Mouse (Mus musculus): ENCODE data around the gene Cnst. TPM values are rescaled to one million over a fixed set of nuclear protein-coding genes. Genes with fewer than 3 reads are reported as not detected.

Cnst gene
- polyA plus RNA-seq, 1 experiment from 2014 or later: 18.2 TPM

GRCm38 (mm10) chr1:179553949-179554347 is 7.8 kb downstream of the Cnst start:
- Histone ChIP-seq H3K27ac (ENCODE audit: low read depth) (no peak overlapping the region), H3K9ac (no peak overlapping the region)

GRCm38 (mm10) chr1:179556921-179557320 is 10.8 kb downstream of the Cnst start:
- Histone ChIP-seq H3K4me2 (no peak overlapping the region), H3K36me3 (ENCODE audit: insufficient read depth) (no peaks in the 10 kb centered on the region), H3K4me1 (ENCODE audit: insufficient read depth) (no peaks in the 10 kb centered on the region), H3K27me3 (ENCODE audit: insufficient read depth, low read length) (no peaks in the 10 kb centered on the region), H3K9me3 (ENCODE audit: low read depth, low read length) (no peaks in the 10 kb centered on the region), H3K4me3 (ENCODE audit: low read depth, low read length) (no peak overlapping the region), H3K9ac (no peak overlapping the region), H3K27ac (ENCODE audit: low read depth) (no peak overlapping the region)
- ATAC-seq (ENCODE audit: insufficient read depth) (no peak; the same call in 1 of the 2 replicates), DNase-seq (no peak)
- WGBS: 67% methylated on average over 3 of the region's 3 CpGs
- TF ChIP-seq CTCF (IDR thresholded peaks at IDR 0.05; ENCODE audit: low read depth): no peak

More at GRCm38 (mm10) chr1:179553949-179554347, 7.8 kb downstream of the Cnst start:
- no peaks in the 10 kb centered on the region for H3K36me3 ChIP-seq (ENCODE audit: insufficient read depth)
- DNase-seq (no peak), ATAC-seq (ENCODE audit: insufficient read depth) (no peak)
- no peak overlapping the region for H3K4me2 ChIP-seq
- H3K4me3 ChIP-seq (ENCODE audit: low read depth, low read length): no peak overlapping the region
- WGBS: 74% methylated on average over 4 of the region's 4 CpGs
- no peak for TF ChIP-seq CTCF (IDR thresholded peaks at IDR 0.05; ENCODE audit: low read depth)
- H3K4me1 ChIP-seq (ENCODE audit: insufficient read depth): no peaks in the 10 kb centered on the region
- no peaks in the 10 kb centered on the region for H3K9me3 ChIP-seq (ENCODE audit: low read depth, low read length)
- H3K27me3 ChIP-seq (ENCODE audit: insufficient read depth, low read length): no peaks in the 10 kb centered on the region

DNA sequence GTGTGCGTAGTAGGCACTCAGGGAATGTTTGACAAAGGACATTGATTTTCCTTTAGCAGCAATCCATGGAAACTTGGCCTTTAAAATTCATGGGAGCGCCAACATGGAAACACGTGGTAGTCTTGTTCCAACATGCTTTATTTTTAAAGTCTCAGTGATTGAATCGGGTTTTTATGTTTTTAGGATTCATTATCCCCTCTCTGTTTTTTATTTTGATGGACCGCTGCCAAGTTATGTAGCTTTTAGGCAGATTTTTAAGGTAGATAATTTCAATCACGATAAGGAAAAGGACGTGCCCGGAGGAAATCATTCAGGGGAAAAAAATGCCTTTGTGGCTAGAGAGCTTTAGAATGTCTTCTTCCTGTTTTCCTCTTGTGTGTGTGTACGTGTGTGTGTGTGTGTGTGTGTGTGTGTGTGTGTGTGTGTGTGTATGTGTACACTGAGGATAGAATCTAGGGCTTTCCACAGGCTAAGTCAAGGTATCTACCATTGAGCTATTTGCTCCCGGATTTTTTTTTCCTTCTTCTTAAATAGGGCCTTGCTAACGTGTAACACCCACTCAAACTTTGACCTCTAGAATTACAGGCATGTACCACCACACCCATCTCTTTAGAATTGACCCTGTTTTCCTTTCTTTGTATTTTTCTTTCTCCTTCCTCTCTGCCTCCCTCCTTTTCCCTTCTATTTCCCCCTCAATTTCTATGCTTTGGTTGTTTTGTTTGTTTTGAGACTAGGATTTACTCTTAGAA is 13.4 kb downstream of the Cnst start:
- Histone ChIP-seq H3K9me3 (ENCODE audit: low read depth, low read length) (no peaks in the 10 kb centered on the region), H3K36me3 (ENCODE audit: insufficient read depth) (no peaks in the 10 kb centered on the region), H3K27me3 (ENCODE audit: insufficient read depth, low read length) (no peaks in the 10 kb centered on the region), H3K4me1 (ENCODE audit: insufficient read depth) (no peaks in the 10 kb centered on the region), H3K27ac (ENCODE audit: low read depth) (no peak overlapping the region), H3K4me3 (ENCODE audit: low read depth, low read length) (no peak overlapping the region), H3K9ac (no peak overlapping the region), H3K4me2 (no peak overlapping the region)
- WGBS: 67% methylated on average over 11 of the region's 11 CpGs
- TF ChIP-seq CTCF (IDR thresholded peaks at IDR 0.05; ENCODE audit: low read depth): no peak
- no peak for ATAC-seq (ENCODE audit: insufficient read depth)
- DNase-seq: no peak

- Histone ChIP-seq H3K4me3 (ENCODE audit: low read depth, low read length) (no peak overlapping the region), H3K36me3 (ENCODE audit: insufficient read depth) (no peaks in the 10 kb centered on the region), H3K27ac (ENCODE audit: low read depth) (no peak overlapping the region), H3K9me3 (ENCODE audit: low read depth, low read length) (no peaks in the 10 kb centered on the region), H3K9ac (no peak overlapping the region), H3K4me1 (ENCODE audit: insufficient read depth) (no peaks in the 10 kb centered on the region), H3K4me2 (no peak overlapping the region), H3K27me3 (ENCODE audit: insufficient read depth, low read length) (no peaks in the 10 kb centered on the region)
- no peak for TF ChIP-seq CTCF (IDR thresholded peaks at IDR 0.05; ENCODE audit: low read depth)
- no peak for ATAC-seq (ENCODE audit: insufficient read depth)
- no peak for DNase-seq
- WGBS: 89% methylated on average over 6 of the region's 6 CpGs
These were observed 14.8 kb downstream of the Cnst start for GRCm38 (mm10) chr1:179560845-179561430.

DNA sequence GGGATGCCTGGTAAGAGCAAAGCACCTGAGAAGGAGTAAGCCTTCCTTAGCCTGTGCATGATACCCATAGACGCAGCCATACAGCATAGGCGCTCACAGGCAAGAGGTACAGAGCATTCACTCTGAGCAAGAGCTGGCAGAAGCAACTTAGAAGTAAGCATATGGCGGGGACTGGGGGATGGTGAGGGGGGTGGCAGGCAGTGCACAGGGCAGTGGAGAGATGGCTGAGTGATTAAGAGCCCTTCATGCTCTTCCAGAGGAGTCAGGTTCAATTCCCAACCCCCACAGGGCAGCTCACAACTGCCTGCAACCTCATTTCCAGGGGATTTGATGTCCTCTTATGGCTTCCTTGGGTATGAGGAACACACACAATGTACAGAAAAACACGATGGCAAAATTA is 17.0 kb downstream of the Cnst start:
- H3K27ac ChIP-seq (ENCODE audit: low read depth): no peak overlapping the region
- no peak overlapping the region for H3K9ac ChIP-seq
- H3K9me3 ChIP-seq (ENCODE audit: low read depth, low read length): no peaks in the 10 kb centered on the region
- no peak for ATAC-seq (ENCODE audit: insufficient read depth)
- no peak overlapping the region for H3K4me2 ChIP-seq
- no peaks in the 10 kb centered on the region for H3K36me3 ChIP-seq (ENCODE audit: insufficient read depth)
- H3K4me1 ChIP-seq (ENCODE audit: insufficient read depth): no peaks in the 10 kb centered on the region
- DNase-seq: no peak
- WGBS: 76% methylated on average over 4 of the region's 4 CpGs
- no peak for TF ChIP-seq CTCF (IDR thresholded peaks at IDR 0.05; ENCODE audit: low read depth)
- H3K4me3 ChIP-seq (ENCODE audit: low read depth, low read length): no peak overlapping the region
- no peaks in the 10 kb centered on the region for H3K27me3 ChIP-seq (ENCODE audit: insufficient read depth, low read length)

DNA sequence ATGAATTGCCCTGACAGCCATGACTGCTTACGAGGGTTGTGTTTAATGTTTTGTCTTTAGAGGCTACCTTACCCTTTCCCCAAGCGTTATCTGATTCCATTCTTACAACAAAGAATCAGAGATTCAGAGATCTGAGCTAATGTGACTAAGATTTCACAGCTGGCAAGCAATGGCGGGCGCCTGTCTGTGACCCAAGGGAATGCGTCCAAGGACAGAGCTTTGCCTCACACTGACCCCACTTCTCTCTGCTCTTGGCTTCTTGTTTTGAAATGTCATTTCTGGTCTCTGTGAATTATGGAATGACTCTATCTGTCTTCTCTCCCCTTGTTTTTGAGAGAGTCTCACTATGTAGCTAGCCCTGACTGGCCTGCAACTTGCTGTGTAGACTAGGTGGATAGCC is 17.8 kb downstream of the Cnst start:
- TF ChIP-seq CTCF (IDR thresholded peaks at IDR 0.05; ENCODE audit: low read depth): no peak
- no peak overlapping the region for H3K4me2 ChIP-seq
- H3K4me1 ChIP-seq (ENCODE audit: insufficient read depth): peaks cover 4% of the 10 kb centered on the region; the same call in 1 of the 2 replicates
- H3K27ac ChIP-seq (ENCODE audit: low read depth): no peak overlapping the region
- no peaks in the 10 kb centered on the region for H3K9me3 ChIP-seq (ENCODE audit: low read depth, low read length)
- H3K27me3 ChIP-seq (ENCODE audit: insufficient read depth, low read length): no peaks in the 10 kb centered on the region
- H3K9ac ChIP-seq: no peak overlapping the region
- no peak overlapping the region for H3K4me3 ChIP-seq (ENCODE audit: low read depth, low read length)
- DNase-seq: no peak
- 59% methylated on average over 5 of the region's 5 CpGs for WGBS
- no peaks in the 10 kb centered on the region for H3K36me3 ChIP-seq (ENCODE audit: insufficient read depth)
- no peak for ATAC-seq (ENCODE audit: insufficient read depth)

- 65% methylated on average over 7 of the region's 7 CpGs for WGBS
- no peaks in the 10 kb centered on the region for H3K9me3 ChIP-seq (ENCODE audit: low read depth, low read length)
- no peak overlapping the region for H3K9ac ChIP-seq
- no peaks in the 10 kb centered on the region for H3K36me3 ChIP-seq (ENCODE audit: insufficient read depth)
- DNase-seq (no peak), ATAC-seq (ENCODE audit: insufficient read depth) (no peak)
- no peaks in the 10 kb centered on the region for H3K27me3 ChIP-seq (ENCODE audit: insufficient read depth, low read length)
- no peak overlapping the region for H3K4me2 ChIP-seq
- H3K4me1 ChIP-seq (ENCODE audit: insufficient read depth): peaks cover 10% of the 10 kb centered on the region; the same call in 1 of the 2 replicates
- TF ChIP-seq CTCF (IDR thresholded peaks at IDR 0.05; ENCODE audit: low read depth): no peak
- no peak overlapping the region for H3K4me3 ChIP-seq (ENCODE audit: low read depth, low read length)
- no peak overlapping the region for H3K27ac ChIP-seq (ENCODE audit: low read depth)
These were observed 21.4 kb downstream of the Cnst start for GRCm38 (mm10) chr1:179567558-179567957.

All from lung, embryonic 14.5 days (tissue).